Mouse (Mus musculus) heart, embryonic 11.5 days (tissue): ENCODE data around the gene Mecr. TPM values are rescaled to one million over a fixed set of nuclear protein-coding genes. Genes with fewer than 3 reads are reported as not detected.

ENCODE experiments used
- ATAC-seq: fragments of 200-750 bp; cut with Nextera tagmentation; replicated peaks from 2 replicates; pipeline ENCODE4 v1.8.0; 2017; ENCODE audit warnings: moderate library complexity; ENCODE audit not compliant: insufficient number of reproducible peaks, low FRiP score, low TSS enrichment
- H3K27ac ChIP-seq: fragments of 300-500 bp; sonication (generic); 2 replicates; pipeline ENCODE4 v1.5.1; 2014; ENCODE audit warnings: mild to moderate bottlenecking, low read depth, low read length
- H3K27me3 ChIP-seq: fragments of 300-500 bp; sonication (generic); 2 replicates; pipeline ENCODE4 v1.6.1; 2014; ENCODE audit warnings: mild to moderate bottlenecking, low read length, mixed read lengths; ENCODE audit not compliant: control insufficient read depth, insufficient read depth
- H3K36me3 ChIP-seq: fragments of 300-500 bp; sonication (generic); 2 replicates; pipeline ENCODE4 v1.6.1; 2014; ENCODE audit warnings: mild to moderate bottlenecking, low read length, moderate library complexity, mixed read lengths; ENCODE audit not compliant: control insufficient read depth, insufficient read depth
- H3K4me1 ChIP-seq: fragments of 300-500 bp; sonication (generic); 2 replicates; pipeline ENCODE4 v1.6.1; 2014; ENCODE audit warnings: low read length; ENCODE audit not compliant: control insufficient read depth, insufficient read depth
- H3K4me2 ChIP-seq: fragments of 300-500 bp; sonication (generic); 2 replicates; pipeline ENCODE4 v1.6.1; 2014; ENCODE audit warnings: mild to moderate bottlenecking, moderate library complexity
- H3K4me3 ChIP-seq: fragments of 300-500 bp; sonication (generic); 2 replicates; pipeline ENCODE4 v1.5.1; 2014; ENCODE audit warnings: low read depth, low read length
- H3K9ac ChIP-seq: fragments of 300-500 bp; sonication (generic); 2 replicates; pipeline ENCODE4 v1.6.1; 2014; ENCODE audit warnings: mild to moderate bottlenecking, low read depth, low read length, moderate library complexity
- H3K9me3 ChIP-seq: fragments of 300-500 bp; sonication (generic); replicated peaks from 2 replicates; pipeline ENCODE4 v1.6.1; 2016; ENCODE audit warnings: low read length; ENCODE audit not compliant: control insufficient read depth
- WGBS: fragments of 180-500 bp; shearing (Covaris S2); extraction: QIAGEN DNeasy Blood & Tissue Kit; methylation state at CpG from one replicate; pipeline ENCODE4 v1.1.7; 2014; ENCODE audit not compliant: insufficient replicate concordance; 5-methylcytosine and 5-hydroxymethylcytosine counted together
- polyA plus RNA-seq: library from polyadenylated mRNA; unstranded; fragments of >200 nt; fragmentation: Nextera tagmentation; extraction: Ambion mirVana; gene quantifications from 2 replicates; pipeline ENCODE4 v1.2.1, GENCODE M21; 2014

The Mecr gene
- polyA plus RNA-seq, 1 experiment from 2014 or later = 35.9 TPM

DNA sequence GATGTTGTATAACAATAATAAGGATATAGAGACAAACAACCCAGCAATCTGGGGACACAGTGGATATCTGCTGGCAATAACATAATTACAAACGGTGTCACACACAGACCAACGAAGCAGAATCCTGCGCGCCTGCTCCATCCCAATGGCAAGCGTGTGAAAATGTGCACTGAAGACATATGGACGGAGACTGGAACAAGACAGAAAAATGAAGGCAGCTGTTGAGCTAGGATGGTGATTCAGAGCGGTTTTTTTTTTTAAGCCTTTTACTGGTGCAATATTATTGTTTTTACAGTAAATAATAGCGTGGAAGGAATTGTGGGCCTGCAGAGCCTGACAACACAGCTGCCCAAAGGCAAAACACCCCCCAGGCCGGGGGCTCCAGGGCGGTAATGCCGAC, 30.8 kb upstream of the Mecr start:
- ATAC-seq = no peak
- H3K27ac ChIP-seq = no peak overlapping the region
- H3K4me3 ChIP-seq = no peak overlapping the region
- 73% methylated on average over 11 of the region's 11 CpGs for WGBS
- no peaks in the 10 kb centered on the region for H3K9me3 ChIP-seq
- H3K36me3 ChIP-seq = no peaks in the 10 kb centered on the region
- no peaks in the 10 kb centered on the region for H3K4me1 ChIP-seq
- H3K9ac ChIP-seq = no peak overlapping the region
- H3K27me3 ChIP-seq = no peaks in the 10 kb centered on the region
- H3K4me2 ChIP-seq = no peak overlapping the region

DNA sequence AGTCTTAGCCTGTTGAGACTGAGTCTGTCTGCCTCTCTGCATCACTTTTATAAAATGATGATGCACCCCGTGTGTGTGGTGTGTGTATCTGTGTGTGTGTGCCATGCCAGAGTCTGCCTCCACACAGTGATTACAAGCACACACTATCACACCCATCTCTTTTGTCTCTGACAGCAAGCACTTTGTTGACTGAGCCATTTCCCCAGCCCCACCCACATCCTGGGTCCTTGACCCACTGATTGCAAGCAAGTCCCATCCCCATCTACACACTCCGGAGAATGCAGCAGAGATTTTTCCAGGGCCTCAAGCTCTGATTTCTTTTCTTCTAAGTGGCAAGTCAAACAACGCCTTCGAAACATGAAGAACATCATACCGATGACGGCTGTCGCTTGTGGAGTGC, 29.5 kb upstream of the Mecr start:
- Histone ChIP-seq H3K4me3 (no peak overlapping the region), H3K9me3 (no peaks in the 10 kb centered on the region), H3K4me1 (no peaks in the 10 kb centered on the region), H3K36me3 (no peaks in the 10 kb centered on the region), H3K27ac (no peak overlapping the region), H3K27me3 (peaks cover 2% of the 10 kb centered on the region; the same call in 1 of the 2 replicates), H3K4me2 (no peak overlapping the region), H3K9ac (no peak overlapping the region)
- 85% methylated on average over 7 of the region's 7 CpGs for WGBS
- no peak for ATAC-seq

DNA sequence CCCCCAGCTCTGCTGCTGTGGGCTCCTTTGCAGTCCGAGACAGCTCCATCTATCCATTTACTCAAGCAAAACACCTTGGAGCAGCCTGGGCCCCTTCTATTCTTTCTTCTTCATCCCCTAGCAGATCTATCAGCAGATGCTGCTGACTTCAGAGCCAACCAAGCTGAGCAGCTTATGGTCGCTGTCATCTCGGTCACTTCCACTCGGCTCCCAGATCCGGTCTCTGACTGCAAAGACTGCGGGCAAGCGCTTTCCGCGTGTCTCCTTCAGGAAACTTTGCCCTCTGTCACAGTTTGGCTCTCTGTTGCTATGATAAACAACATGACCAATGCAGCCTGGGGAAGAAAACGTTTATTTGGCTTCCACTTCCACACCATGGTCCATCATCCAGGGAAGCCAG, 28.4 kb upstream of the Mecr start:
- H3K4me1 ChIP-seq = no peaks in the 10 kb centered on the region
- peaks cover 13% of the 10 kb centered on the region for H3K27me3 ChIP-seq
- no peak overlapping the region for H3K4me3 ChIP-seq
- no peak for ATAC-seq
- H3K9ac ChIP-seq = no peak overlapping the region
- H3K27ac ChIP-seq = no peak overlapping the region
- 75% methylated on average over 10 of the region's 10 CpGs for WGBS
- no peaks in the 10 kb centered on the region for H3K36me3 ChIP-seq
- no peaks in the 10 kb centered on the region for H3K9me3 ChIP-seq
- H3K4me2 ChIP-seq = no peak overlapping the region

DNA sequence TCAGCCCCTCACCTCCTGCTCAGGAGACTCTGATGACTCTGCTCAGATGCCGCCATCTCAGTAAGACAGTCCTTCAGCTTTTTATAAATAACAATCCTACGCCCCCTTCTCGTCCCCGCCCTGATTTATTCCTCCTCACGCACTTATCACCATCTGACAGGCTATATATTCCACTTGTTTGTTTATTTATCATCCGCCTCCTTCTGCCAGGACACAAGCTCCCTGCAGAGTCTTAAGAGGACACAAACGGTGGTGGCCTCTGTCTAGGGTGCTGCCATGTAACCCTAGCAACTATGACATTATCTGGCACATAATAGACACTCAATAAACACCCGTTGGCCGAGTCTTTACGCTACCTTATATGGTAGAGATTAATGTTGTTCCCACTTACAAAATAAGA, 27.5 kb upstream of the Mecr start:
- no peaks in the 10 kb centered on the region for H3K9me3 ChIP-seq
- no peak overlapping the region for H3K9ac ChIP-seq
- peaks cover 18% of the 10 kb centered on the region for H3K27me3 ChIP-seq
- no peak overlapping the region for H3K4me3 ChIP-seq
- no peak overlapping the region for H3K27ac ChIP-seq
- no peaks in the 10 kb centered on the region for H3K36me3 ChIP-seq
- ATAC-seq = no peak
- H3K4me1 ChIP-seq = no peaks in the 10 kb centered on the region
- WGBS = 66% methylated on average over 10 of the region's 10 CpGs
- H3K4me2 ChIP-seq = no peak overlapping the region

DNA sequence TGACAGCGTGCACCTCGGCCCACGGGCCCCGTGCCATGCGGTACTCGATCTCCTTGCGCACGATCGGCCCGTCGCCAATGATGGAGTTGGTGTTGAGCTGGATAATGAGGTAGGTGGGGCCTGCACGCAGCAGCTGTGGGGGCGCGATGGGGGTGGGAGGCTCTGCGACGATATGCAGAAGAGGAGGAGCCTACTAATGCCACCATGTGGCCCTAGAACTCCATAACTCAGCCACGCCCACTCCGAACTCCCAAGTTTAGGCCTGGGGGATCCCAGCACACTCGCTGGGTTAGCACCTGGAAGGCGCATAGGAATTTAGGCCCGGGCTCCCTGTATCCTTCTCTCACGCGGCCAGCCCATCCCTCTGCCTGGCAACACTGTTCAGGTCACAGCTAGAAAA, 24.3 kb upstream of the Mecr start:
- Histone ChIP-seq H3K9ac (no peak overlapping the region), H3K4me3 (no peak overlapping the region), H3K27ac (no peak overlapping the region), H3K4me1 (no peaks in the 10 kb centered on the region), H3K9me3 (no peaks in the 10 kb centered on the region), H3K27me3 (peaks cover 30% of the 10 kb centered on the region), H3K36me3 (no peaks in the 10 kb centered on the region), H3K4me2 (peak overlapping the region; percentile 27; the same call in 1 of the 2 replicates)
- ATAC-seq = no peak
- 36% methylated on average over 23 of the region's 23 CpGs for WGBS

DNA sequence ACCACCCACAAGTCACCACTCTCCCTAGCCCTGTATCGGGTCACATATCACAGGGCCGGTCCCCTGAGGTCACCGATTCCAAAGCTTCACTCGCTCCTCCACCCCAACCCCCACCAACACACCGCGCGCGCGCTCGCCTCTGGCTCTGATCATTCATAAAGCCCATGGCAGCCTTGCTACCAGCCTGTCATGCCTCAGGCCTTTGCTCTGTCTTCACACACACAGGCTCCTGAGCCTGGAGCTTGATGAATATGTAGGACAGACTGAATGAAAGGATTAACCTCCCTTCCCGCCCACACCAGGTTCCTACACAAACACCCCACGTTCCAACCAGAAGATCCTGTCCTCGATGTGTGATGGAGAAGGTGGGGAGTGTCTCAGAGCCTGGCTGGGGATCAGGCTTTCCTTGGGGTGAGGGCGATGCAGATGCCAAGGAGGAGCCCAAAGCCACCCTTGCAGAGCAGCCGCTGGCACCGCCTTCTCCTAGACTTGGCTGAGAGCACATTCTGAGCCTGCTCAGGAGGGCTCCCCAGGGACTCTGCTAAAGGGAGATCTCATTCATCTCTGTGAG, 22.0 kb upstream of the Mecr start:
- no peak overlapping the region for H3K27ac ChIP-seq
- H3K4me3 ChIP-seq = no peak overlapping the region
- peaks cover 30% of the 10 kb centered on the region for H3K27me3 ChIP-seq
- H3K4me1 ChIP-seq = no peaks in the 10 kb centered on the region
- no peak for ATAC-seq
- no peaks in the 10 kb centered on the region for H3K9me3 ChIP-seq
- no peaks in the 10 kb centered on the region for H3K36me3 ChIP-seq
- H3K4me2 ChIP-seq = no peak overlapping the region
- no peak overlapping the region for H3K9ac ChIP-seq
- WGBS = 41% methylated on average over 16 of the region's 16 CpGs

DNA sequence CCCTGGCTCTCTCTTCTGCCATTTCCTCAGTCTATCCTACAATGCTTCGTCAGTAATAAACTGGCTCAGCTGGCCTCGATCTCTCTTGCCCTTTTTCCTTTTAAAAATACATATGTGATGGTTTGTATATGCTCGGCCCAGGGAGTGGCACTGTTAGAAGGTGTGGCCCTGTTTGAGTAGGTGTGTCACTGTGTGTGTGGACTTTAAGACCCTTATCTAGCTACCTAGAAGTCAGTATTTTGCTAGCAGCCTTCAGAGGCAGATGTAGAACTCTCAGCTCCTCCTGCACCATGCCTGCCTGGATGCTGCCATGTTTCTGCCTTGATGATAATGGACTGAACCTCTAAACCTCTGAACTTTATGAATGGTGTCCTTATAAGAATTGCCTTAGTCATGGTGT, 20.7 kb upstream of the Mecr start:
- 84% methylated on average over 3 of the region's 3 CpGs for WGBS
- no peaks in the 10 kb centered on the region for H3K9me3 ChIP-seq
- H3K4me2 ChIP-seq = no peak overlapping the region
- H3K27me3 ChIP-seq = peaks cover 30% of the 10 kb centered on the region
- no peak for ATAC-seq
- no peak overlapping the region for H3K4me3 ChIP-seq
- H3K36me3 ChIP-seq = no peaks in the 10 kb centered on the region
- no peaks in the 10 kb centered on the region for H3K4me1 ChIP-seq
- H3K9ac ChIP-seq = no peak overlapping the region
- H3K27ac ChIP-seq = no peak overlapping the region

DNA sequence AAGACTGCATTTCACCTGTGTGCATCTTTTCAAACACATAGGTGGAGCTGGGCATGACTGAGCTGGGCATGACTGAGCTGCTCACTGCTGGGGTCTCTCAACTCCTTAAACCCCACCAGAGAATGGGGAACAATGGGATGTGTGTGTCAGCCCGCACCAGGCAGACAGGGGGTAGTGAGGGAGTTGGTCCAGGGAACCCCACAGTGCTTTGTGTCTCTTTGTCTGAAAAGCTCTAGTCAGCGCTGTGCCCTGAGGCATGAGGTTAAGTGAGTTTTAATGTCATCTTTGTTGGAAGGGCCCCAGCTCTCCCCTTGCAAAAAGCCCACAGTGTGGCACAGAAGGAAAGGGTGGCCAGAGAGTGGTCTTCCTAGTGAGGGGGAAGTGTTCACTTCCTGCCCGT, 18.3 kb upstream of the Mecr start:
- Histone ChIP-seq H3K4me1 (no peaks in the 10 kb centered on the region), H3K9me3 (no peaks in the 10 kb centered on the region), H3K36me3 (no peaks in the 10 kb centered on the region), H3K27ac (no peak overlapping the region), H3K27me3 (peaks cover 17% of the 10 kb centered on the region), H3K4me3 (no peak overlapping the region), H3K4me2 (no peak overlapping the region), H3K9ac (no peak overlapping the region)
- no peak for ATAC-seq
- WGBS = 60% methylated on average over 3 of the region's 3 CpGs

DNA sequence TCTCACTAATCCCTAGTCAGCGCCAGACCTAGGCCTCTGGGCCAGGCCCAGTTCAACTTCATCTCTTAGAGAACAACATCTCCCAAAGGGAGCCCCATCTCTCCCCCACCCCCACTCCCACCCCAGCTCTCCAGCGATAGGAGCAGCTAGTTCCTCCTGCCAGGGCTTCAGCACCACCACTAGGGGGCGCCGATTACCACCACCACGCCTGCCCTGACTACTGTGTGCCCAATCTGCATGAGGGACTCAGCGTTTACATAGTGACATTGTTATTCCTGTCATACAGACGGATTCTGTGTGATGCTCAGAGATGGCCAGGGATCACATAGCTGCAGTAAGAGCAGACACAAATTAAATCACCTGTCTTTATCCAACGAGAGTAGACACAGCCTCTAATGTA, 17.4 kb upstream of the Mecr start:
- peaks cover 16% of the 10 kb centered on the region; the same call in 1 of the 2 replicates for H3K27me3 ChIP-seq
- 33% methylated on average over 8 of the region's 8 CpGs for WGBS
- no peak overlapping the region for H3K9ac ChIP-seq
- no peaks in the 10 kb centered on the region for H3K36me3 ChIP-seq
- H3K4me1 ChIP-seq = no peaks in the 10 kb centered on the region
- H3K4me3 ChIP-seq = no peak overlapping the region
- H3K27ac ChIP-seq = no peak overlapping the region
- ATAC-seq = no peak
- H3K4me2 ChIP-seq = no peak overlapping the region
- no peaks in the 10 kb centered on the region for H3K9me3 ChIP-seq
